Mouse (Mus musculus) neural tube, embryonic 14.5 days (tissue): ENCODE measurements around the gene Ric1. TPM values are rescaled to one million over a fixed set of nuclear protein-coding genes. Genes with fewer than 3 reads are reported as not detected.

Experiments used
- ATAC-seq: fragments of 200-750 bp; cut with Nextera tagmentation; 2 replicates; pipeline ENCODE4 v1.8.0; 2017; ENCODE audit warnings: low read depth, mild to moderate bottlenecking, moderate TSS enrichment, moderate library complexity
- H3K27ac ChIP-seq: fragments of 300-500 bp; sonication (generic); 2 replicates; pipeline ENCODE4 v1.5.1; 2014; ENCODE audit warnings: low read depth, mild to moderate bottlenecking, control low read depth, low read length, moderate library complexity, mixed read lengths
- H3K27me3 ChIP-seq: fragments of 300-500 bp; sonication (generic); 2 replicates; pipeline ENCODE4 v1.6.1; 2014; ENCODE audit warnings: low read length; ENCODE audit not compliant: control insufficient read depth, insufficient read depth
- H3K36me3 ChIP-seq: fragments of 300-500 bp; sonication (generic); 2 replicates; pipeline ENCODE4 v1.6.1; 2014; ENCODE audit warnings: low read length, mixed read lengths; ENCODE audit not compliant: control insufficient read depth, insufficient read depth
- H3K4me1 ChIP-seq: fragments of 300-500 bp; sonication (generic); 2 replicates; pipeline ENCODE4 v1.6.1; 2014; ENCODE audit warnings: low read length; ENCODE audit not compliant: control insufficient read depth, insufficient read depth
- H3K4me2 ChIP-seq: fragments of 300-500 bp; sonication (generic); 2 replicates; pipeline ENCODE4 v1.6.1; 2014; ENCODE audit warnings: mild to moderate bottlenecking, low read depth, low read length, control low read depth
- H3K4me3 ChIP-seq: fragments of 300-500 bp; sonication (generic); 2 replicates; pipeline ENCODE4 v1.5.1; 2014; ENCODE audit warnings: low read depth, low read length, control low read depth, mixed read lengths
- H3K9ac ChIP-seq: fragments of 300-500 bp; sonication (generic); replicated peaks from 2 replicates; pipeline ENCODE4 v1.6.1; 2014; ENCODE audit warnings: low read depth, mild to moderate bottlenecking, control low read depth, low read length, mixed read lengths
- H3K9me3 ChIP-seq: fragments of 300-500 bp; sonication (generic); 2 replicates; pipeline ENCODE4 v1.6.1; 2016; ENCODE audit warnings: low read length; ENCODE audit not compliant: control insufficient read depth
- WGBS: fragments of 180-500 bp; shearing (Covaris S2); extraction: QIAGEN DNeasy Blood & Tissue Kit; methylation state at CpG from one replicate; pipeline ENCODE4 v1.1.7; 2014; 5-methylcytosine and 5-hydroxymethylcytosine counted together
- polyA plus RNA-seq: library from polyadenylated mRNA; unstranded; fragments of >200 nt; fragmentation: Nextera tagmentation; extraction: Ambion mirVana; gene quantifications from 2 replicates; pipeline ENCODE4 v1.2.1, GENCODE M21; 2014

The Ric1 gene
- polyA plus RNA-seq, 1 experiment from 2014 or later: 22.7 TPM

DNA sequence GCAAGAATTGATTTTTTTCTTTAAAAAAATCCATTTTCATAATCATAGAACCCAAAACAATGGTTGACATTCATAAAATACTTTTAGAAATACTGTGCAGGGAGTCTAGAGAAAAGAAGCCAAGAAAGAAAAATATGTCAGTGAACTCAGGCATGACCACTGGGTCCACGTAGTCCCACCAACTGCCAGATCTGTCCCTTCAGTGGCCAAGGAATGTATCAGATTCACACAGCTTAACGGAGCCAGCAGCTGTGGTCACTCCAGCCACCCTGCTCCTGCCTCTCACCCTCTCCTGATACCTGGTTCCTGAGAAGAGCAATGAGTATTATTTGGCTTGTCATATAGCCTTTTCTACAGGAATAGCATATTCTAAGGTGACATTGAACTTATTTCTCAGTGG lies 38.7 kb upstream of the Ric1 start:
- no peak for ATAC-seq

DNA sequence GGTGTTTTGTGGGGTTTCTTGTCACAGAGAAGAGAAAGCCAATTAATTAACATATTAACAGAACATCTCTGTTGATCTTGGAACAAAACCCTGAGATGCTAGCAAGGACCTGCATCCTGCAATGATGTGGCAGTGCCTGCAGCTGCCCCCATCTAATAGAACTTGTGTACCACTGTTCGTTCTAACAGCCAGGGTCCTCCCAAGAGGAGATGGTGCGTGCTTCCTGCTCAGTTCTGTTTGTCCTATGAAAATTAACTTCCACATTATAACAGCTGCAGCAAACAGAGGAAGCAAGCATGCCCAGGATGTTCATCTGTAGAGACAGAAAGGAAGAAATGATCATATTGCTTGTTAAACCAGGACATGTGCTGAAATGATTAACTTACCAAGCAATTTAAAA lies 37.5 kb upstream of the Ric1 start:
- H3K4me1 ChIP-seq: no peaks in the 10 kb centered on the region
- H3K9me3 ChIP-seq: no peaks in the 10 kb centered on the region
- no peak overlapping the region for H3K27ac ChIP-seq
- no peaks in the 10 kb centered on the region for H3K36me3 ChIP-seq
- WGBS: 77% methylated on average over 2 of the region's 2 CpGs
- H3K9ac ChIP-seq: no peak overlapping the region
- no peak overlapping the region for H3K4me3 ChIP-seq
- H3K4me2 ChIP-seq: no peak overlapping the region
- ATAC-seq: no peak
- H3K27me3 ChIP-seq: no peaks in the 10 kb centered on the region

More for the DNA sequence above, 38.7 kb upstream of the Ric1 start:
- 77% methylated on average over 2 of the region's 2 CpGs for WGBS
- H3K27ac ChIP-seq: no peak overlapping the region
- no peaks in the 10 kb centered on the region for H3K4me1 ChIP-seq
- no peaks in the 10 kb centered on the region for H3K27me3 ChIP-seq
- no peak overlapping the region for H3K4me3 ChIP-seq
- no peak overlapping the region for H3K4me2 ChIP-seq
- H3K9ac ChIP-seq: no peak overlapping the region
- no peaks in the 10 kb centered on the region for H3K36me3 ChIP-seq
- H3K9me3 ChIP-seq: no peaks in the 10 kb centered on the region

DNA sequence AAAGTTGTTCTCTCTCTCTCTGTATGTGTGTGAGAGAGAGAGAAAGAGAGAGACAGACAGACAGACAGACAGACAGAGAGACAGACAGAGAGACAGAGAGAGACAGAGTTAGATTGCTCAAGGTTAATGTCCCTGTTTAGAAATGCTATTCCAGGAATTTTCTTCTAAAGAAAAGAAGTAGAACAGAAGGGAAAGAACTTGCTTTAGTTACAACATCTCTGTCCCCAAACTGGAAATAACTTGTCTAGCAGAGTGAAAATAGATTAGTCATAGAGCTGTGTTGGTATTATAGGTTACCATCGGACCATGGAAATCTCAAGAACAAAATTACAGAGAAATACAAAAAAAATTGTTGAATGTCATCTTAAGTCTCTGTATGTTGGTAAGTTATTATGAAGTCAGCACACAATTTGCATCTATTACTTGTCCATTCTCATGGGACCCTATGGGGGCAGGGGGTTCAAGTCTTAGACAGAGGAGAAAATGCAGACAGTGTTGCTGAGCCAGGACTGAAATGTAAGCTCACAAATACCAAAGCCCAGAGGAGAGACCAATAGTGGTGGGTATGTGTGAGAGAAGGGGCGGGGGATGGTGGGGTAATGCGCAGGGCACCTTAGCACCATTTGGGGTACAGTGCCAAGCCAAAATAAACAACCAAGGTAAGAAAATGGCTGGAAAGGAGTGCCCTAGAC lies 36.7 kb upstream of the Ric1 start:
- ATAC-seq: no peak
- whole genome bisulfite sequencing: 95% methylated on average over 3 of the region's 3 CpGs

DNA sequence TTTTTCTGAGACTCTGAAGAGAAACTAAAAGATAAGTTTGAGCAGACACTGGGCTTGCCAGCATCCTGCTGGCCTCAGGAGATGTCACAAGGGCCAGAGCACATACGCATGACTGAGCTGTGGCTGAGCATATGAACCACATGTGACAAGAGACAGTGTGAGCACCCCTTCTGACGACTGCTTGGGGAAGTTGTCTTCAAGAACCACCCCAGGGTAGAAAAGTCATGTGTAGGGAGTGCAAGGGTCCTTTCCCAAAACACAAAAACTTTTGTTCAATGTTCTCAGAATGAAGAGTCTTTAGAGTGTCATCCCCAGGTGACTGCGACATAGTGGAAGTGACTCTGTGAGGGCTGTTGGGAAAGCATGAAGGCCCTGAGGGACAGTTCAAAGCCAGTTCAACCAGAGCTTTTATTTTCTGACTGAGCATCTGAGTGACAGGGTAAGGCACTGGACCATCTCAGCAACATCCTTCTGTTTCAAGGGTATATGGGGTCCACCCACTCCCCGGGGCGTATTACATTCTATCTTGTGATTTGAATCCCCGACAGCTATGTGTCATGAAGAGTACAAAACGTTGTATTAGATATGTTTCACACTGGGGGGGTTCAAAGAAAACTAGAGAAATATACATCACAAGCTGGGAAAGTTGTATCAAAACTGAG lies 35.4 kb upstream of the Ric1 start:
- Histone ChIP-seq H3K4me3 (no peak overlapping the region), H3K9me3 (no peaks in the 10 kb centered on the region), H3K36me3 (no peaks in the 10 kb centered on the region), H3K4me2 (no peak overlapping the region), H3K9ac (no peak overlapping the region), H3K27me3 (no peaks in the 10 kb centered on the region), H3K4me1 (no peaks in the 10 kb centered on the region), H3K27ac (no peak overlapping the region)
- WGBS: 81% methylated on average over 7 of the region's 7 CpGs
- no peak for ATAC-seq

More for the DNA sequence above, 36.7 kb upstream of the Ric1 start:
- H3K9ac ChIP-seq: no peak overlapping the region
- H3K4me3 ChIP-seq: no peak overlapping the region
- no peaks in the 10 kb centered on the region for H3K9me3 ChIP-seq
- no peaks in the 10 kb centered on the region for H3K36me3 ChIP-seq
- no peaks in the 10 kb centered on the region for H3K27me3 ChIP-seq
- H3K4me1 ChIP-seq: no peaks in the 10 kb centered on the region
- H3K27ac ChIP-seq: no peak overlapping the region
- no peak overlapping the region for H3K4me2 ChIP-seq

DNA sequence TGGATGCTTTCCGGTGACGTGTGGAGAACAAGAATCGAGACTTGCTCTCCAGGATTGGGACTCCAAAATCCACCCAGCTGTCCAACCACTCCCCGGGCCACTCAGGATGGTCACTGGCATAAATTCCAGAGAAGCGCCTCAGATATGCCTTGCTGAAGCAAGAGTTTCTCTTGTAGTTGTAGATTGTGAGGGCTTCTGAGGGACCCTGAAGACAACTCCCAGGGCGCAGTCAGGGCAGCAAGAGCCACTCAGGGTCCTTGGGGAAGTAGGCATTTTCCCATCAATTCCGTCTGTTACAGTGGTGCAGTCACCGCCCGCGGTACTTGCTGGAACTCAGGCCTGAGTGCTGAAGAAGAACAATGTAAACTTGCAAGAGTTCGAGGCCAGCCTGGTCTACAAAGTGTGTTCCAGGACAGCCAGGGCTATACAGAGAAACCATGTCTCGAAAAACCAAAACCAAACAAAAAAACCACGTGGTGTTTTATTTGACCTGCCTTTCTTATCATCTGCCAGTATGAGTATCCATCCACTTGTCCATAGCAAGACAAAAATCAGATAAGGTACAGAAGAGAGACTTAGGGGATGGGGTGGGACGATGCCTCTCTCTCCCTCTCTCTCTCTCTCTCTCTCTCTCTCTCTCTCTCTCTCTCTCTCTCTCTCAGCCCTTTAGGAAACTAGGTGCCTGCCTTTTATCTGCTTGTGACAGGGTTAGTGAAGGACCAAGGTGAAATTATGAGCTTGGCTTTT lies 34.6 kb upstream of the Ric1 start:
- H3K9ac ChIP-seq: no peak overlapping the region
- no peaks in the 10 kb centered on the region for H3K36me3 ChIP-seq
- no peak overlapping the region for H3K27ac ChIP-seq
- H3K4me3 ChIP-seq: no peak overlapping the region
- H3K9me3 ChIP-seq: no peaks in the 10 kb centered on the region
- WGBS: 91% methylated on average over 14 of the region's 14 CpGs
- ATAC-seq: no peak
- H3K4me2 ChIP-seq: no peak overlapping the region
- H3K4me1 ChIP-seq: no peaks in the 10 kb centered on the region
- no peaks in the 10 kb centered on the region for H3K27me3 ChIP-seq

DNA sequence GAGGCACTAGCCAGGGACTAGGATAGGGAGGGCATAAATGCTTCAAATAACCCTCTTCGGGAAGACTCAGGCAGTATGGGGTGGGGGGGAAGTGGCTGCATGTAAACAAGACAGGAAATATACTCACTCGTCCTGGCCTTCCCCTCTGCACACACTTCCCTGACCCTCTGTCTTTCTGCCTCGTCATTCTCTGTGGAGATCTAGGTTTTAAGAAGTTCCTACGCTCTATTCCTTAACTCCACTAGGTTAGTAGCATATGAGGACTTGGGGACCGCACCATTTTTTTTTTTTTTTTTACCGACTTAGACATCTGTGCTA lies 34.0 kb upstream of the Ric1 start:
- Histone ChIP-seq H3K9ac (no peak overlapping the region), H3K4me3 (no peak overlapping the region), H3K36me3 (no peaks in the 10 kb centered on the region), H3K4me2 (no peak overlapping the region), H3K27ac (no peak overlapping the region), H3K4me1 (no peaks in the 10 kb centered on the region), H3K9me3 (no peaks in the 10 kb centered on the region), H3K27me3 (no peaks in the 10 kb centered on the region)
- no peak for ATAC-seq
- 67% methylated on average over 6 of the region's 6 CpGs for WGBS

DNA sequence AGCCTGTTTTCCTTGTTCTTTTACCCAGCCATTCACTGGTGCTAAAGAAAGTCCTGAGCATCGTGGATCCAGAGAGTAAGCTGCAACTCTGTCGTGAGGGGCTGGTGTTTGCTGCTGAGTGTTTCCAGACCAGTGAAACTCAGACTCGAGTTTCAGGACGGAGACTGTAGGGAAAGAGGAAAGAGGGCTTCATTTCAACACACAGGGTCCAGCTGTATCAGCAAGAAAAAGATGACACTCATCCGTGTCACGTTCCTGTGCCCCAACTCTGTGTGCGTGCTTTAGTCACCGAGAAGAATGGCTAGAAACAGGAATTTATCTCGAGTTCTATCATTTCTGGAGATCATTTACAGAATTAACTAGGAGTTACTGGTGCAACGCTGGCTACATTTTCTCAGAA lies 33.7 kb upstream of the Ric1 start:
- no peak for ATAC-seq
- no peak overlapping the region for H3K27ac ChIP-seq
- H3K9me3 ChIP-seq: no peaks in the 10 kb centered on the region
- no peak overlapping the region for H3K9ac ChIP-seq
- no peak overlapping the region for H3K4me3 ChIP-seq
- no peaks in the 10 kb centered on the region for H3K4me1 ChIP-seq
- H3K4me2 ChIP-seq: no peak overlapping the region
- no peaks in the 10 kb centered on the region for H3K36me3 ChIP-seq
- H3K27me3 ChIP-seq: no peaks in the 10 kb centered on the region
- 80% methylated on average over 10 of the region's 10 CpGs for WGBS

DNA sequence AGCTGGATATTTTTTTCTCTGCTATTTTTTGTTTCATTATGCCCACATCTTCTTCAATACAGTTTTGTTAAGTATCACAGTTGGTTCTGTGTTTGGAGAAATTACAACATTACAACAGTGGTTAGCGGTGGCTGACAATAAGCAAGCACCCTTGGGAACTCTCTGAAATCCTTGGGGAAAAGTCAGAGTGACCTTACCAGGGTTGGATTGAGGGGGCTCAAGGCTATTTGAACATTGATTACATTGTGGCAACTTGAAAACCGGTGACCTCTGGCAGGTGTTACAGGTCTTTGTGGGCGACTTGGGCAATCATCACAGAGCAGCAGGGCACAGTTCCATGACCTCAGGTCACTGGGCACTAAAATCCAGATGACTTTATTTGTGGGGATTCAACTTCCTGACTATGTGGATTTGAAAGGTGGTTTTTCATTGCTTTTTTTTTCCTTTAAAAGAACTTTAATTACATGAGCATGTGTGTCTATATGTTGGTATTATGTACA lies 32.2 kb upstream of the Ric1 start:
- ATAC-seq: no peak
- Histone ChIP-seq H3K9me3 (no peaks in the 10 kb centered on the region), H3K4me3 (no peak overlapping the region), H3K27ac (no peak overlapping the region), H3K27me3 (no peaks in the 10 kb centered on the region), H3K9ac (no peak overlapping the region), H3K4me2 (no peak overlapping the region), H3K36me3 (no peaks in the 10 kb centered on the region), H3K4me1 (no peaks in the 10 kb centered on the region)
- 73% methylated on average over 3 of the region's 3 CpGs for WGBS

DNA sequence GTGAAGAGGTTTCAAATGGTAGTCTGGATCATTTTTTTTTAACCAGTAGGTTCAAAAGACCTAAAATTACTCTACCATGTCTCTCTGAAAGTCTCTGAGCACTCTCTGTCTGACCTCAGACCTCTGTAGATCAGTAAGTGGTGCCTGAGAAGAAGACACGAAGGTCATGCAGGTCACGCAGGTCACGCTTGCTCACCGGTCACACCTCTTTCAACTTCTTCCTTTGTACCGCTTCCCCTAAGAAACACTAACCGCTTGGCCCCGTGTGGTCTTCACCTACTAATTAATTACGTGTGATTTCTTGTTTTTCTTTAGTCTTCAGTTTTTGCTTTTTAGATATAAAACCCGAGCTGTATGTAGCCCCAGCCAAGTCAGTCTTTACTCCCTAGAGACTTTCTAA lies 30.6 kb upstream of the Ric1 start:
- Histone ChIP-seq H3K27ac (no peak overlapping the region), H3K9me3 (no peaks in the 10 kb centered on the region), H3K9ac (no peak overlapping the region), H3K4me2 (no peak overlapping the region), H3K4me3 (no peak overlapping the region), H3K36me3 (no peaks in the 10 kb centered on the region), H3K27me3 (no peaks in the 10 kb centered on the region), H3K4me1 (no peaks in the 10 kb centered on the region)
- WGBS: 85% methylated on average over 9 of the region's 9 CpGs
- no peak for ATAC-seq
